Mouse (Mus musculus) heart, postnatal 0 days (tissue): ENCODE data around the gene Syt9. TPM values are rescaled to one million over a fixed set of nuclear protein-coding genes. Genes with fewer than 3 reads are reported as not detected.
A peak's percentile ranks its signal among the peaks of the same experiment; 100 is the strongest.

Source experiments
- ATAC-seq: fragments of 200-750 bp; cut with Nextera tagmentation; 2 replicates; pipeline ENCODE4 v1.8.0; 2017; ENCODE audit warnings: low read depth, moderate number of reproducible peaks, moderate library complexity; ENCODE audit not compliant: insufficient read depth
- DNase-seq: peaks from one replicate; pipeline ENCODE4 v3.0.0-alpha.2; 2016; ENCODE audit warnings: low spot score
- H3K27ac ChIP-seq: fragments of 300-500 bp; sonication (generic); 2 replicates; pipeline ENCODE4 v1.5.1; 2014; ENCODE audit warnings: low read depth, mild to moderate bottlenecking
- H3K27me3 ChIP-seq: fragments of 300-500 bp; sonication (generic); 2 replicates; pipeline ENCODE4 v1.6.1; 2014; ENCODE audit warnings: low read length, mixed read lengths; ENCODE audit not compliant: control insufficient read depth, insufficient read depth
- H3K36me3 ChIP-seq: fragments of 300-500 bp; sonication (generic); replicated peaks from 2 replicates; pipeline ENCODE4 v1.6.1; 2014; ENCODE audit warnings: low read length, mixed read lengths; ENCODE audit not compliant: control insufficient read depth, insufficient read depth
- H3K4me1 ChIP-seq: fragments of 300-500 bp; sonication (generic); 2 replicates; pipeline ENCODE4 v1.6.1; 2014; ENCODE audit warnings: antibody characterized with exemption; ENCODE audit not compliant: control insufficient read depth, insufficient read depth
- H3K4me2 ChIP-seq: fragments of 300-500 bp; sonication (generic); 2 replicates; pipeline ENCODE4 v1.6.1; 2014; ENCODE audit warnings: low read depth, mild to moderate bottlenecking, low read length, moderate library complexity
- H3K4me3 ChIP-seq: fragments of 300-500 bp; sonication (generic); 2 replicates; pipeline ENCODE4 v1.5.1; 2014; ENCODE audit warnings: low read depth, low read length
- H3K9ac ChIP-seq: fragments of 300-500 bp; sonication (generic); replicated peaks from 2 replicates; pipeline ENCODE4 v1.6.1; 2014; ENCODE audit warnings: low read depth, low read length, mixed read lengths
- H3K9me3 ChIP-seq: fragments of 300-500 bp; sonication (generic); replicated peaks from 2 replicates; pipeline ENCODE4 v1.6.1; 2016; ENCODE audit warnings: low read length; ENCODE audit not compliant: control insufficient read depth
- CTCF ChIP-seq: IDR thresholded peaks from 2 replicates; pipeline ENCODE4 v1.5.1; 2016; ENCODE audit warnings: antibody characterized with exemption, control low read depth, low read depth
- EP300 ChIP-seq: IDR thresholded peaks from 2 replicates; pipeline ENCODE4 v1.6.1; 2016; ENCODE audit warnings: antibody characterized with exemption, low read depth
- WGBS: fragments of 180-500 bp; shearing (Covaris S2); extraction: QIAGEN DNeasy Blood & Tissue Kit; methylation state at CpG from one replicate; pipeline ENCODE4 v1.1.7; 2014; 5-methylcytosine and 5-hydroxymethylcytosine counted together
- polyA plus RNA-seq: library from polyadenylated mRNA; unstranded; fragments of >200 nt; fragmentation: Nextera tagmentation; extraction: Ambion mirVana; gene quantifications from 2 replicates; pipeline ENCODE4 v1.2.1, GENCODE M21; 2015
- total RNA-seq: library from RNA; depleted of rRNA; stranded (reverse); fragments of >200 nt; gene quantifications from 2 replicates; pipeline ENCODE4 v1.2.3, GENCODE M21; 2014; ENCODE audit warnings: low replicate concordance

Syt9 gene
- total and polyA plus RNA-seq, 2 experiments from 2014 or later: 0.07 TPM; not detected in 1

DNA sequence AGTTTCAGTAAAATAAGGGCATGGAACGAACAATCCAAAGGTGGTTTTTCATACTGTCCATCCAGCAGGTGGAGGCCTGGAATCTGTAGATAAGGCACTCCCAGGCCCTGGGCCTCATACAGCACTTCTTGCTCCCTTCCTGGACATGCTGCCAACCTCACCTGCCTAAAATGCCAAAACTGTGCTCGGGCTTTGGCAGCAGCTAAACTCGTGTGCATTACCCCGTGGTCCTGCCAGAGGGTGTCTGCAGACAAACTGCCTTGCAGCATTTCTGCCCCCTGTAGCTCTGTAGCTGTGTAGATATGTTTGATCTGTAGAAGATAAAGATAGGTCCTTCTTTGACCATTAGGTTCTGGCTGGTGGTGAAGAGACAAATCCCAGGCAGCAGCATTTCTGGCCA lies 198.4 kb downstream of the Syt9 start:
- WGBS: 48% methylated on average over 4 of the region's 4 CpGs
- no peak for TF ChIP-seq CTCF
- no peak for TF ChIP-seq EP300
- DNase-seq (no peak), ATAC-seq (no peak)
- Histone ChIP-seq H3K4me1 (no peaks in the 10 kb centered on the region), H3K27ac (no peak overlapping the region), H3K9ac (no peak overlapping the region), H3K27me3 (no peaks in the 10 kb centered on the region), H3K4me3 (no peak overlapping the region), H3K4me2 (peak overlapping the region; percentile 24), H3K36me3 (no peaks in the 10 kb centered on the region), H3K9me3 (no peaks in the 10 kb centered on the region)

DNA sequence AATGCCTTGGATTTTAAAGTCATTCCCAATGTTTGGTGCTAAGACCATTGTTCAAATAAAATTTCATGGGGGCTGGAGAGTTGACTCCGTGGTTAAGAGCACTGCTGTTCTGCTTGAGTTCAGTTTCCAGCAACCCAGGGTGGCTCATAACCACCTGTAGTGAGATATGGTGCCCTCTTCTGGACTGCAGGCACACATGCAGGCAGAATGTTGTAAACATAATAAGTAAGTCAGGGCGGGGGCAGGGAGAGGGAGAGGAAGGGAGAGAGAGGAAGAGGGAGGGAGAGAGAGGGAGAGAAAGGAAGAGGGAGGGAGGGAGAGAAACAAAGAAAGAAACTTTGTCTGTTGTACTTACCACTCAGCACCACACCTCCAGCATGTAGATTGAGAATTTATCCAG lies 203.3 kb downstream of the Syt9 start:
- TF ChIP-seq CTCF (peak; percentile 3; the same call in 1 of the 2 replicates), EP300 (no peak)
- Histone ChIP-seq H3K27ac (no peak overlapping the region), H3K4me3 (no peak overlapping the region), H3K4me1 (no peaks in the 10 kb centered on the region), H3K9me3 (no peaks in the 10 kb centered on the region), H3K9ac (no peak overlapping the region), H3K36me3 (no peaks in the 10 kb centered on the region), H3K4me2 (no peak overlapping the region), H3K27me3 (no peaks in the 10 kb centered on the region)
- DNase-seq: no peak
- no peak for ATAC-seq
- 62% methylated on average over 2 of the region's 2 CpGs for WGBS

DNA sequence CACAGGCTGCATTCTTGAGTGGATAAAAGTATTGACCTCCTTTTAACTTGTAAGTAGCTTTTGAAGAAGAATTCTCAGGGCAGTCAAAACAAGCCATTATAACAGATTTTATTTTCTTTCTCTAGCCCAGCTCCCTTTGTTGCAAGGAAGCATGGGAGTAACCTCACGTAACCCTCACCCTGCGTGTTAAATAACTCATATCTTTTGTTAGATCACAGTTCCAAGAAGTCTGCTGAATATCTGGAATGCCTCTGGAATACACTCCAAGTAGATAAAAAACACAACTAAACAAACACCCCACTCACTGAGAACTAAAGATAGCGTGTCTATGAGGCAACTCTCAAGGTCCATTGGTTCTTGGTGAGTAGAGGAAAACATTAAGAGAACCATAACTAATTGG lies 203.7 kb downstream of the Syt9 start:
- H3K4me3 ChIP-seq: no peak overlapping the region
- WGBS: 58% methylated on average over 3 of the region's 3 CpGs
- H3K36me3 ChIP-seq: no peaks in the 10 kb centered on the region
- H3K27me3 ChIP-seq: no peaks in the 10 kb centered on the region
- H3K9me3 ChIP-seq: no peaks in the 10 kb centered on the region
- H3K4me1 ChIP-seq: no peaks in the 10 kb centered on the region
- no peak overlapping the region for H3K9ac ChIP-seq
- H3K4me2 ChIP-seq: no peak overlapping the region
- no peak for TF ChIP-seq CTCF
- DNase-seq (no peak), ATAC-seq (no peak)
- H3K27ac ChIP-seq: no peak overlapping the region

DNA sequence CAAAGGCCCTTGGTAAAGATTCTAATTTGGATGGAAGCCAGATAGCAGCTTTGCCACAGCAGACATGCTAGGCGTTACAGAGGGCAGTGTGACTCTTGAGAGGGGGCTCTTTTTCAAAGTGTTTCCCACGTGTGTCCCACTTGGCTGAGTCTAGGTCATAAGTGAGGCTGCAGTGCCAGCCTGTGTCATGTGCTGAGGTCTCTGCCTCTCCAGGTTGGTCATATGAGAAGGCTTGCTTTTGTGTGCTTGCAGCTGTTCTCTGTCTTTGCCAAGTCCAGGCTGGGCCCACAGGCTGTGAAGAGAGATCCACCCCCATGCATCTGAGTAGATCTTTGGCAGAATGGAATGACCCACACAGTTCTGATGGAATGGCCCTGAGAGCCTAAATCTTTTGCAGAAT lies 222.1 kb downstream of the Syt9 start:
- Histone ChIP-seq H3K4me3 (no peak overlapping the region), H3K9me3 (no peaks in the 10 kb centered on the region), H3K36me3 (no peaks in the 10 kb centered on the region), H3K4me2 (no peak overlapping the region), H3K27ac (no peak overlapping the region), H3K9ac (no peak overlapping the region), H3K27me3 (no peaks in the 10 kb centered on the region), H3K4me1 (peaks cover 14% of the 10 kb centered on the region; the same call in 1 of the 2 replicates)
- WGBS: 16% methylated on average over 2 of the region's 2 CpGs
- DNase-seq: peak; percentile 13
- TF ChIP-seq EP300 (0 out of 2 replicates have a peak, but pooled peaks have one; percentile 67), CTCF (no peak)
- ATAC-seq: peak; percentile 57

DNA sequence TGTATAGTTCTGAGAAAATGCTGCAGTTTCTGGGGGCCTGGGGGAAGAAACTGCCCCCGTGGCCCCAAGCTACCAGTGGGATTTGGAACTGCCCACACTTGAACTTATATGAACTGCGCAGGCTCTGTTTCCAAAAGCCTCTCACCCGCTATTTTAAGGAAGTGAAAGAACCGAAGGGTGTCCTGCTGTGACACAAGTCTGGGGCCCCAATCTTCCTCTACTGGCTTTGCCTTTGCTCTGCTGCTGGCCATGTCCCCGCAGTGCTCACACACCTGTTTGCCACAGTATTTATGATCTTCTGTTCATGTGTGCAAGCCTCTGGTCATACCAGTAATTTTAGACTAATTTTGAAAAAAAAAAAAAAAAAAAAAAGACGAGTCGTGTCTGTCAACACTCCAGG lies 223.4 kb downstream of the Syt9 start:
- Histone ChIP-seq H3K4me2 (peak overlapping the region; percentile 90), H3K4me3 (peak overlapping the region; percentile 56), H3K9me3 (no peaks in the 10 kb centered on the region), H3K27ac (peak overlapping the region; percentile 43; the same call in 1 of the 2 replicates), H3K27me3 (no peaks in the 10 kb centered on the region), H3K36me3 (no peaks in the 10 kb centered on the region), H3K9ac (0 out of 2 replicates have a peak overlapping the region, but pooled peaks have one; percentile 39), H3K4me1 (peaks cover 14% of the 10 kb centered on the region; the same call in 1 of the 2 replicates)
- TF ChIP-seq EP300: no peak
- TF ChIP-seq CTCF: no peak
- 33% methylated on average over 7 of the region's 7 CpGs for WGBS
- no peak for ATAC-seq
- no peak for DNase-seq

DNA sequence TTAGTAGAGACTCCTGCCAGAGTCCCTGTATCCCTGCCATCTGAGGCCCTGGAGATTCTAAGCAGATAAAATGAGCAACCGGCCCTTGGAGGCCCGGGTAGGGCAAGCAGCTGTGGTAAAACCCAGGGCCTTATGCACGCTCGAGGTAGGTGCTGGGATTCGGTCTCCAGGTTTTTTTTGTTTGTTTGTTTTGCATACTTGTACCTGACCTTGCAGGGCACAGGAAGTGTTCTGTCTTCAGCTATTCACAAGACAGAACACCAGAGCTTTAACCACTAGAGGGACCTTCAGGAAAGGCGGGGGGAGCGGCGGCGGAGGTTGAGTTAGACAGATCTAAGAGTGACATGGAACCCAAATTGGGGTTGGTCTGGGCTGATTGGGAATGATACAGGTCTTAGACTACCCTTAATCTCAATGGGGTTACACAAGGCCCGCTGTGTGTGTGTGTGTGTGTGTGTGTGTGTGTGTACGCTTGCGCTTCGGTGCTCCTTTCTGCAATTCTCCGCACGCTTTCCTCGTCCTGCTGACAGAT lies 223.9 kb downstream of the Syt9 start:
- 2% methylated on average over 16 of the region's 16 CpGs for WGBS
- DNase-seq (peak; percentile 67), ATAC-seq (peak; percentile 79)
- Histone ChIP-seq H3K4me2 (peak overlapping the region; percentile 90), H3K4me3 (peak overlapping the region; percentile 56), H3K27me3 (no peaks in the 10 kb centered on the region), H3K9ac (peak overlapping the region; percentile 39; the same call in 1 of the 2 replicates), H3K36me3 (no peaks in the 10 kb centered on the region), H3K27ac (peak overlapping the region; percentile 43; the same call in 1 of the 2 replicates), H3K9me3 (no peaks in the 10 kb centered on the region), H3K4me1 (peaks cover 14% of the 10 kb centered on the region; the same call in 1 of the 2 replicates)
- TF ChIP-seq EP300 (no peak), CTCF (peak; percentile 56)
